Mouse (Mus musculus) liver, adult 2 months (tissue): ENCODE measurements around the gene Flt1.

Experiments
- CTCF ChIP-seq: fragments of 200-500 bp; IDR thresholded peaks from 2 replicates; pipeline ENCODE4 v1.5.1; 2011; ENCODE audit warnings: low read depth, low read length, control low read depth
- POLR2A ChIP-seq: fragments of 200-500 bp; IDR thresholded peaks from 2 replicates; pipeline ENCODE4 v1.6.1; 2011; ENCODE audit warnings: low read length, control low read depth; ENCODE audit not compliant: insufficient read depth; ENCODE audit errors: extremely low read depth

DNA sequence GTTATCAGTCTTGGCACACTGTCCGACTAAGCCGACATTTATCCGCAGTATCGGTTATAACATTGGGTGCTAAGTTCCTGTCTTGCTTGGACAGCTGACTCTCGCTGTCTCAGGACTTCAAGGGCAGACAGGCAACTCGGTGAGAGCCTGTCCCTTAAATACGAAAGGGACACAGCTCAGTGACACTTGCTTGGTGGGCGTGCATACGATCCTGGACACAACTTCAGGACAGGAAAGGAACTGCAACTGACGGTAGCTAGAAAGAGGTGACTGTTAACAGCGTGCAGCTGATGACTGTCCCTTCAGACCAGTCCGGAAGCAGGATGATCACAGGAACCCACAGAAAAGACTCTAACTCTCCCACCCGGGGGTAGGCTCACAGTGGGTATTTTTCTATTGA lies 27.8 kb downstream of the Flt1 start:
- TF ChIP-seq CTCF (no peak), POLR2A (no peak)
